Mouse (Mus musculus): ENCODE measurements around the gene Car15. TPM values are rescaled to one million over a fixed set of nuclear protein-coding genes. Genes with fewer than 3 reads are reported as not detected.

Car15 gene
- polyA plus RNA-seq, 1 experiment from 2014 or later: 2.4 TPM

DNA sequence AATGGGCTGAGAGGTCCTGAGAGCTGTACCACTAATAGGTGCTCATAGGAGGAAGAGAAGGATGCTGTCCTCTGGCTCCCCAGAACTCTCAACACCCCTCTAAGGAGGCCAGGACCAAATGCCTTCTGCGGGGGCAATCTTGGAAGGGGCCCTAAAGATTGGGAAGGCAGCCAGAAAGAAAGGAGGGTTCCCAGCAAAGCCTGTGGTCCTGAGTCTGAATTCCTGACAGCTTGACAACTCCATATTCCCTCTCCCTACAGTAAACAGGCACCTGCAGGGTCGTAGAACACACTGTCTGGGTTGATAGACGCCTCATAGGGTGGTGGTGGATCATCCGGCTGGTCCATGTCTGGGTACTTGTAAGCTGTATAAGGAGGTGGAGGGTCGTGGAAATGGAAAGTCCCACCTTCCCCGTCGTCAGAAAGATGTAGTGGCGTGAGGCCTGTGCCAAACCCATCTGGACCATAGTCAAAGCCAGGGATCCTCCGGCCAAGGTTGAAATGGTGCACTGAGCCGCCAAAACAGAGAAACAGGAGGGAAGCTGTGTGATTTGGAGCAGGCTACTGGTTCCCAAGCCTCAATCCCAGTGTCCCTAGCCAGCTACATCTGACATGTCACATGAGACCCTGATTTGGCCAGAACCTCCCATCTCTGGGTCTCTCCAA is 5.7 kb upstream of the Car15 start:
- ATAC-seq (ENCODE audit: insufficient number of reproducible peaks, insufficient read depth, low FRiP score, low read depth): no peak
- Histone ChIP-seq H3K4me2 (replicated peaks; ENCODE audit: low read depth, low read length) (no peak overlapping the region), H3K4me1 (ENCODE audit: control insufficient read depth, insufficient read depth, low read length) (no peaks in the 10 kb centered on the region), H3K27ac (ENCODE audit: low read length) (no peak overlapping the region), H3K9me3 (ENCODE audit: control insufficient read depth, low read depth, low read length) (no peaks in the 10 kb centered on the region), H3K36me3 (ENCODE audit: control insufficient read depth, insufficient read depth, low read length) (peaks cover 76% of the 10 kb centered on the region), H3K9ac (replicated peaks; ENCODE audit: low read depth, low read length) (no peak overlapping the region), H3K27me3 (ENCODE audit: control insufficient read depth, insufficient read depth, low read length) (no peaks in the 10 kb centered on the region), H3K4me3 (ENCODE audit: low read depth, low read length) (no peak overlapping the region)
- 89% methylated on average over 10 of the region's 10 CpGs for WGBS

DNA sequence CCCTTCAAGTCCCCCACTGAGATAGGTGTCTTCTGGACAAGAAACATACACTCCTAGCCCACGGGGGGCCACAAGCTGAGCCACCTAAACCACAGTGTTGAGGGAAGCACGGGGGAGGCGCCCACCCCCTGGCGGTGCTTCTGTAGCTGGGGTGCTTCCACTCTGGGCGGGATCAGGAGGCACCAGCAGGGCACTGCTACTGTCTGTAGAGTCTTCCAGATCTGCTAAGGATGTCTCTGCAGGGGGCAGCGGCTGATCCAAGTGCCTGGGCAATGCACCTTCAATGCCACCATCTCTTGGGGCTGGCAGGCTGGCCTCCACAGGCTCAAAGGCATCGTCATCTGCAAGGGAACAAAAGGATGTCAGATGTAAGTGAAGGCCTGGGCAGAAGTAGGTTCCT is 4.3 kb upstream of the Car15 start:
- Histone ChIP-seq H3K36me3 (ENCODE audit: control insufficient read depth, insufficient read depth, low read length) (peaks cover 64% of the 10 kb centered on the region), H3K4me3 (ENCODE audit: low read depth, low read length) (no peak overlapping the region), H3K9me3 (ENCODE audit: control insufficient read depth, low read depth, low read length) (no peaks in the 10 kb centered on the region), H3K27me3 (ENCODE audit: control insufficient read depth, insufficient read depth, low read length) (no peaks in the 10 kb centered on the region), H3K9ac (replicated peaks; ENCODE audit: low read depth, low read length) (no peak overlapping the region), H3K27ac (ENCODE audit: low read length) (no peak overlapping the region), H3K4me2 (replicated peaks; ENCODE audit: low read depth, low read length) (no peak overlapping the region), H3K4me1 (ENCODE audit: control insufficient read depth, insufficient read depth, low read length) (no peaks in the 10 kb centered on the region)
- WGBS: 96% methylated on average over 7 of the region's 7 CpGs
- ATAC-seq (ENCODE audit: insufficient number of reproducible peaks, insufficient read depth, low FRiP score, low read depth): no peak

DNA sequence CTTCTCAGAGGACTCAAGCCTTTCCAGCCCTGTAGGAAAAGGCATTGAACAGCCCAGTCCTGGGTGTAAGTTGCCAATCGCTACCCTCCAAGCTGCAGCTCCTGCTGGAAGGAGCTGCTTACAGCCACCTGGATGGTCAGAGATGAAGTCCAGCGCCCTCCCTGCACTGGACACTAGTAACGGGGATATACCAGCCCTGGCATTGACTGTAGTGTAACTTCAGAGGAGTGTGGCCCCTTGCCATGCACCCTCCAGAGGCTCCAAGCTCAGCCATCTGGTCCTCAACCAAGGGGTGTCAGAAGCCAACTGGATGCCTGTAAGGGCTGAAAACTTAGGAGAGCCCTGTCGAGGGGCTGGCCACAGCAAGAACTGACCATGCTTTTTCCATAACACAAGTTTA is 1.8 kb upstream of the Car15 start:
- ATAC-seq (ENCODE audit: insufficient number of reproducible peaks, insufficient read depth, low FRiP score, low read depth): no peak
- peaks cover 16% of the 10 kb centered on the region for H3K27me3 ChIP-seq (ENCODE audit: control insufficient read depth, insufficient read depth, low read length)
- no peak overlapping the region for H3K9ac ChIP-seq (replicated peaks; ENCODE audit: low read depth, low read length)
- WGBS: 88% methylated on average over 4 of the region's 4 CpGs
- H3K9me3 ChIP-seq (ENCODE audit: control insufficient read depth, low read depth, low read length): no peaks in the 10 kb centered on the region
- no peak overlapping the region for H3K27ac ChIP-seq (ENCODE audit: low read length)
- no peaks in the 10 kb centered on the region for H3K4me1 ChIP-seq (ENCODE audit: control insufficient read depth, insufficient read depth, low read length)
- no peak overlapping the region for H3K4me3 ChIP-seq (ENCODE audit: low read depth, low read length)
- H3K4me2 ChIP-seq (replicated peaks; ENCODE audit: low read depth, low read length): no peak overlapping the region
- peaks cover 41% of the 10 kb centered on the region for H3K36me3 ChIP-seq (ENCODE audit: control insufficient read depth, insufficient read depth, low read length)

DNA sequence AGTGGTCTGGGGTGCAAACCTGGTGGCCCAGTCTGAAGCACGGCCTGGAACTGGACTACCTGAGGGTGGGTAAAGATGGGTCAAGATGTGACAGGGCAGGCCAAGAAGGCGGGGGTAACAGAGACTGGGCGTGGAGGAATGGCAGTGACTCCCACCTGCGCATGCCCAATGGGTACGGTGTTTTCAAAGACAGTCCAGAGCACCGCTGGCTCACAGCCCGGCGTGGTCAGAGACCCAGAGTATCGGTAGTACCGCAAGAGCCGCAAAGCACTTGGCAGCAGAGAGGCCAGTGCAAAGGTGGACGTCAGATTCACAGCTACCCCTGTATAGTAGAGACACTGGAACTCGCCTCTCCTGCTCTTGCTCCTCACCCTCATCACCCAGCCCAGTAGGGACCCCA is 2.7 kb downstream of the Car15 start:
- no peak overlapping the region for H3K4me2 ChIP-seq (replicated peaks; ENCODE audit: low read depth, low read length)
- H3K27me3 ChIP-seq (ENCODE audit: control insufficient read depth, insufficient read depth, low read length): peaks cover 57% of the 10 kb centered on the region
- peaks cover 2% of the 10 kb centered on the region; the same call in 1 of the 2 replicates for H3K36me3 ChIP-seq (ENCODE audit: control insufficient read depth, insufficient read depth, low read length)
- H3K9ac ChIP-seq (replicated peaks; ENCODE audit: low read depth, low read length): no peak overlapping the region
- no peaks in the 10 kb centered on the region for H3K4me1 ChIP-seq (ENCODE audit: control insufficient read depth, insufficient read depth, low read length)
- no peak overlapping the region for H3K4me3 ChIP-seq (ENCODE audit: low read depth, low read length)
- no peaks in the 10 kb centered on the region for H3K9me3 ChIP-seq (ENCODE audit: control insufficient read depth, low read depth, low read length)
- WGBS: 45% methylated on average over 13 of the region's 13 CpGs
- ATAC-seq (ENCODE audit: insufficient number of reproducible peaks, insufficient read depth, low FRiP score, low read depth): no peak
- H3K27ac ChIP-seq (ENCODE audit: low read length): no peak overlapping the region

DNA sequence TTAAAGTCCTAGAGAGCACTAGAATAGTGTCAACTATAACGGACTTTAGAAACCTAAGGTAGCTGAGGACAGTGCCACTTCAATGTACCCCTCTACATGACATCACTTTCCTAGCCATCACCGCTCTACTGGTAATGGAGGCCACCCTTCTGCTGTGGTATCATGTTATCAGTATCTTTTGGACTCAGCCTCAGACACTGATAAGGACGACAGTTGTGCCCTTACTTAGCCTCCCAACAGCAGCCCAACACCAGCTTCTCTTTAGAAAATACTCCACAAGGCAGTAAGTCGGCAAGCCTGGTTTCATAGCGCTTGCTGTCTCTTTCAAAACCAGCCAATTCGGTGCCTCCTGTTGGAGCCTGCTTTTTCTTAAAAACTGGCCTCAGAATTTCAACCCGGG is 3.6 kb downstream of the Car15 start:
- Histone ChIP-seq H3K4me3 (ENCODE audit: low read depth, low read length) (peak overlapping the region; percentile 52; the same call in 1 of the 2 replicates), H3K36me3 (ENCODE audit: control insufficient read depth, insufficient read depth, low read length) (no peaks in the 10 kb centered on the region), H3K27me3 (ENCODE audit: control insufficient read depth, insufficient read depth, low read length) (peaks cover 59% of the 10 kb centered on the region), H3K9ac (replicated peaks; ENCODE audit: low read depth, low read length) (no peak overlapping the region), H3K4me2 (replicated peaks; ENCODE audit: low read depth, low read length) (peak overlapping the region; percentile 99), H3K27ac (ENCODE audit: low read length) (no peak overlapping the region), H3K4me1 (ENCODE audit: control insufficient read depth, insufficient read depth, low read length) (no peaks in the 10 kb centered on the region), H3K9me3 (ENCODE audit: control insufficient read depth, low read depth, low read length) (no peaks in the 10 kb centered on the region)
- ATAC-seq (ENCODE audit: insufficient number of reproducible peaks, insufficient read depth, low FRiP score, low read depth): no peak
- WGBS: 52% methylated on average over 7 of the region's 7 CpGs

DNA sequence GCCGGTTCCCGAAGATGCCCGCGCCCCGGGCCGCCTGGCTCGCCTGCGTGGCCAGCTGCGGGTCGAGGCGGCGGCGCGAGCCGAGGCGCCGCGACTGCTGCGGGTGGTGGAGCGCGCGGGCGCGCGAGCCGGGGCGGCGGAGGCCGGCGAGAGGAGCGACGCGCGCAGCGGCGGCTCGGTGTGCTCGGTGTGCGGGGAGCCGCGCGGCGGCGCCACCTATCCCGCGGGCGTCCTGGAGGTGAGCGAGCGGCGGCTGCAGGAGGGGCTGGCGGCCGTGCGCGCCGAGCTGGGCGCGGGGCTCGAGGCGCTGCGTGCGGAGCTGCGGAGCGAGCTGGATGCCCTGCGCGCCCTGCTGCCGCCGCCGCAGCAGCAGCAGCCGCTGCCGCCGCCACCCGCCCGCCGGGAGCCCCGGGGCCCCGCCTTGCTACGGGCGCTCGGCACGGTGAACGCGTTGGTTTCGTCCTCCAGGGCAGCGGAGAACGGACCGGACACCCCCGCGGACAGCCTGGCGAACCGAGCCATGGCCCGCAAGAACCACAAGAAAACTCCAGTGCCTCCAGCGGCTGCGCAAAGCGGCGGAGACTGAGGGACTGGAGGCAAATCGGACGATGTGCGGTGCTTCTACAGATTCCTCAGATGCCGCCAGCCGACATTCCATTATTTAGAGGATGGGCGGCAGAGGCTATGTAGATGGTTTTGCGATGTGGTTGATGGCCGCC is 4.3 kb downstream of the Car15 start:
- ATAC-seq (ENCODE audit: insufficient number of reproducible peaks, insufficient read depth, low FRiP score, low read depth): no peak
- H3K27ac ChIP-seq (ENCODE audit: low read length): no peak overlapping the region
- H3K9me3 ChIP-seq (ENCODE audit: control insufficient read depth, low read depth, low read length): no peaks in the 10 kb centered on the region
- H3K4me1 ChIP-seq (ENCODE audit: control insufficient read depth, insufficient read depth, low read length): no peaks in the 10 kb centered on the region
- under 1% methylated on average over 79 of the region's 103 CpGs for WGBS
- no peak overlapping the region; the same call in 1 of the 2 replicates for H3K9ac ChIP-seq (replicated peaks; ENCODE audit: low read depth, low read length)
- peak overlapping the region; percentile 99 for H3K4me2 ChIP-seq (replicated peaks; ENCODE audit: low read depth, low read length)
- no peaks in the 10 kb centered on the region for H3K36me3 ChIP-seq (ENCODE audit: control insufficient read depth, insufficient read depth, low read length)
- peaks cover 59% of the 10 kb centered on the region for H3K27me3 ChIP-seq (ENCODE audit: control insufficient read depth, insufficient read depth, low read length)
- H3K4me3 ChIP-seq (ENCODE audit: low read depth, low read length): peak overlapping the region; percentile 52

DNA sequence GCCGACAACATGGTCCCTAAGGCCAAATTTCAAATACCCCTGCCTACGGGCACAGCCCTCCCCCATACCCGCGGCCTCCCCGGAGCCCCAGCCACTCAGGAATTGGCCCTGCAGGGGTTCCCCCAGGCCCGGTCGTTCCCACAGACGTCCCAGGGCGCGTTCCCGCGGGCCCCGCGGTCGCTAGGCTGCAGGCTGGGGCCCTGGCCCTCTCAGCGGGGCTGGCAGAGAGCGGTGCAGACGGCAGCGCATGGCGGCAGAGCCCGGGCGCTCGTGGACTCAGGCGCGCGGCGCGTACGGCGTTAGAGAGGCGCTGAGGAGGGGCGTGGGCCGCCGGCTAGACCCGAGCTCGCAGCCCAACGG is 4.9 kb downstream of the Car15 start:
- 0% methylated on average over 34 of the region's 37 CpGs for WGBS
- Histone ChIP-seq H3K36me3 (ENCODE audit: control insufficient read depth, insufficient read depth, low read length) (no peaks in the 10 kb centered on the region), H3K27me3 (ENCODE audit: control insufficient read depth, insufficient read depth, low read length) (peaks cover 59% of the 10 kb centered on the region), H3K4me1 (ENCODE audit: control insufficient read depth, insufficient read depth, low read length) (no peaks in the 10 kb centered on the region), H3K9me3 (ENCODE audit: control insufficient read depth, low read depth, low read length) (no peaks in the 10 kb centered on the region), H3K9ac (replicated peaks; ENCODE audit: low read depth, low read length) (no peak overlapping the region; the same call in 1 of the 2 replicates), H3K27ac (ENCODE audit: low read length) (no peak overlapping the region), H3K4me2 (replicated peaks; ENCODE audit: low read depth, low read length) (peak overlapping the region; percentile 99), H3K4me3 (ENCODE audit: low read depth, low read length) (peak overlapping the region; percentile 52)
- peak; percentile 46; the same call in 1 of the 2 replicates for ATAC-seq (ENCODE audit: insufficient number of reproducible peaks, insufficient read depth, low FRiP score, low read depth)

DNA sequence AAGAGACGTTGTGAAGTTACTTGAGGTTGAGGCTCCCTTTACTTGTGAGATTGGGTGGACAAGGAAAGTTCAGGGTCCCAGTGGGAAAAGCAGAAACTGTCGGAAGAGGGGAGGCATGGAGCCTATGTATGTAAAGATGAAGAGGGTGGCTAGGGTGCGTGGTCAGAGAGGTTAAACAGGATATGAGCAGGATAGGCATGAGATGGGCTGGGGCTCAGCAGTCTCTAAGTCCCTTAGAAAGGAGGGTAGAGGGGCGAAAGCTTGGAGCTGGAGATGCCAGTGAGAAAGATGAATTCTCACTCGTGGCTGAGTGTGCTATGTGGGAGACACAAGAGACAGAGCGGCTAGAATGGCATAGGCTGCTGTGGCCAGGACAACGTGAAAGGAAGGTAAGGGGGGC is 5.3 kb downstream of the Car15 start, which contains the start of gene B830017H08Rik:
Gene B830017H08Rik (plus strand): TSS at position 301 of the 400 bp plus-strand sequence.
- no peak within 1 kb of the TSS for H3K27ac ChIP-seq (ENCODE audit: low read length)
- 29% methylated on average over 7 of the region's 7 CpGs for WGBS
- H3K4me1 ChIP-seq (ENCODE audit: control insufficient read depth, insufficient read depth, low read length): no peaks in the 10 kb centered on the region
- peaks cover 59% of the 10 kb centered on the region for H3K27me3 ChIP-seq (ENCODE audit: control insufficient read depth, insufficient read depth, low read length)
- H3K36me3 ChIP-seq (ENCODE audit: control insufficient read depth, insufficient read depth, low read length): no peaks in the 10 kb centered on the region
- H3K9ac ChIP-seq (replicated peaks; ENCODE audit: low read depth, low read length): no peak within 1 kb of the TSS; the same call in 1 of the 2 replicates
- H3K9me3 ChIP-seq (ENCODE audit: control insufficient read depth, low read depth, low read length): no peaks in the 10 kb centered on the region
- H3K4me2 ChIP-seq (replicated peaks; ENCODE audit: low read depth, low read length): peak within 1 kb of the TSS; percentile 99
- no peak for ATAC-seq (ENCODE audit: insufficient number of reproducible peaks, insufficient read depth, low FRiP score, low read depth)
- H3K4me3 ChIP-seq (ENCODE audit: low read depth, low read length): peak within 1 kb of the TSS; percentile 52
